Mouse (Mus musculus) MEL (cell line): ENCODE results near the gene Icos. TPM values are rescaled to one million over a fixed set of nuclear protein-coding genes. Genes with fewer than 3 reads are reported as not detected.

Source experiments
- DNase-seq: peaks from one replicate; pipeline ENCODE4 v3.0.0; 2011; ENCODE audit warnings: low read depth, low spot score
- H3K27ac ChIP-seq: 2 replicates; pipeline ENCODE4 v1.5.1; 2012; ENCODE audit warnings: low read depth, mild to moderate bottlenecking, control low read depth, low read length, moderate library complexity; ENCODE audit not compliant: control insufficient read depth
- H3K27me3 ChIP-seq, 2 experiments: fragments of 150-350 bp in 1 of 2; sonication (generic) in 1 of 2; 2 replicates each; pipeline ENCODE4 v1.6.1; 2012; ENCODE audit warnings: low read length in 2 of 2, mild to moderate bottlenecking in 2 of 2, improper control_type of control experiment in 1 of 2, moderate library complexity in 1 of 2; ENCODE audit not compliant: insufficient read depth in 2 of 2, control insufficient read depth in 1 of 2
- H3K36me3 ChIP-seq, 2 experiments: 2 replicates each; pipeline ENCODE4 v1.6.1; 2012 to 2014; ENCODE audit warnings: low read length in 2 of 2, improper control_type of control experiment in 1 of 2, inconsistent platforms in 1 of 2, mild to moderate bottlenecking in 1 of 2; ENCODE audit not compliant: insufficient read depth in 2 of 2, control insufficient read depth in 1 of 2
- H3K4me1 ChIP-seq, 2 experiments: fragments of 150-350 bp in 1 of 2; sonication (generic) in 1 of 2; 2 replicates each; pipeline ENCODE4 v1.6.1; 2012; ENCODE audit warnings: low read length in 2 of 2, improper control_type of control experiment in 1 of 2, mild to moderate bottlenecking in 1 of 2; ENCODE audit not compliant: insufficient read depth in 2 of 2, control insufficient read depth in 1 of 2
- H3K4me3 ChIP-seq, 2 experiments: fragments of 150-350 bp in 1 of 2; sonication (generic) in 1 of 2; 2 replicates each; pipeline ENCODE4 v1.5.1; 2012; ENCODE audit warnings: low read depth in 2 of 2, low read length in 2 of 2, mild to moderate bottlenecking in 2 of 2, moderate library complexity in 2 of 2, control low read depth in 1 of 2, improper control_type of control experiment in 1 of 2; ENCODE audit not compliant: control insufficient read depth in 1 of 2, insufficient read depth in 1 of 2
- H3K79me2 ChIP-seq: 2 replicates; pipeline ENCODE4 v1.6.1; 2012; ENCODE audit warnings: mild to moderate bottlenecking, low read length, moderate library complexity; ENCODE audit not compliant: control insufficient read depth, poor library complexity, insufficient read depth
- H3K9ac ChIP-seq: 2 replicates; pipeline ENCODE4 v1.6.1; 2012; ENCODE audit warnings: low read depth, mild to moderate bottlenecking, control low read depth, low read length, moderate library complexity; ENCODE audit not compliant: control insufficient read depth, poor library complexity, severe bottlenecking
- H3K9me3 ChIP-seq: fragments of 150-350 bp; sonication (generic); replicated peaks from 2 replicates; pipeline ENCODE4 v1.6.1; 2012; ENCODE audit warnings: mild to moderate bottlenecking, low read length, improper control_type of control experiment, moderate library complexity; ENCODE audit not compliant: insufficient read depth
- E2F4 ChIP-seq: IDR thresholded peaks from 2 replicates; pipeline ENCODE4 v1.6.1; 2011; ENCODE audit warnings: low read depth, low read length, improper control_type of control experiment, borderline replicate concordance
- ELF1 ChIP-seq: IDR thresholded peaks from 2 replicates; pipeline ENCODE4 v1.6.1; 2014; ENCODE audit warnings: low read depth, mild to moderate bottlenecking, inconsistent platforms, low read length, improper control_type of control experiment, moderate library complexity
- EP300 ChIP-seq, 2 experiments: IDR thresholded peaks; 2 replicates each; pipeline ENCODE4 v1.6.1; 2011; ENCODE audit warnings: improper control_type of control experiment in 2 of 2, low read length in 2 of 2, low read depth in 1 of 2, mild to moderate bottlenecking in 1 of 2
- ETS1 ChIP-seq: IDR thresholded peaks from 2 replicates; pipeline ENCODE4 v1.6.1; 2012; ENCODE audit warnings: low read depth, mild to moderate bottlenecking, inconsistent platforms, low read length, improper control_type of control experiment, moderate library complexity
- GATA1 ChIP-seq: IDR thresholded peaks from 2 replicates; pipeline ENCODE4 v1.6.1; 2011; ENCODE audit warnings: low read depth, low read length, improper control_type of control experiment
- HCFC1 ChIP-seq: IDR thresholded peaks from 2 replicates; pipeline ENCODE4 v1.6.1; 2012; ENCODE audit warnings: low read depth, mild to moderate bottlenecking, inconsistent platforms, low read length, improper control_type of control experiment, moderate library complexity
- KAT2A ChIP-seq: conservative IDR thresholded peaks from 2 replicates; pipeline ENCODE4 v1.6.1; 2012; ENCODE audit warnings: low read depth, low read length, improper control_type of control experiment, inconsistent platforms
- MAFK ChIP-seq: IDR thresholded peaks from 2 replicates; pipeline ENCODE4 v1.6.1; 2011; ENCODE audit warnings: low read depth, mild to moderate bottlenecking, low read length, improper control_type of control experiment, borderline replicate concordance
- MAZ ChIP-seq: IDR thresholded peaks from 2 replicates; pipeline ENCODE4 v1.6.1; 2012; ENCODE audit warnings: low read depth, mild to moderate bottlenecking, inconsistent platforms, low read length, improper control_type of control experiment
- MYC ChIP-seq: IDR thresholded peaks from 2 replicates; pipeline ENCODE4 v1.6.1; 2011; ENCODE audit warnings: low read depth, mild to moderate bottlenecking, low read length, improper control_type of control experiment, moderate library complexity
- POLR2A ChIP-seq, 2 experiments: IDR thresholded peaks; 2 replicates each; pipeline ENCODE4 v1.6.1; 2011 to 2012; ENCODE audit warnings: low read length in 2 of 2, mild to moderate bottlenecking in 2 of 2, control low read depth in 1 of 2, improper control_type of control experiment in 1 of 2, low read depth in 1 of 2, moderate library complexity in 1 of 2; ENCODE audit not compliant: control insufficient read depth in 1 of 2, insufficient read depth in 1 of 2, poor library complexity in 1 of 2
- POLR2AphosphoS2 ChIP-seq: IDR thresholded peaks from 2 replicates; pipeline ENCODE4 v1.6.1; 2011; ENCODE audit warnings: low read length, improper control_type of control experiment
- POLR2AphosphoS5 ChIP-seq: IDR thresholded peaks from 2 replicates; pipeline ENCODE4 v1.6.1; 2012; ENCODE audit warnings: low read depth, borderline replicate concordance, mild to moderate bottlenecking, inconsistent platforms, low read length, moderate library complexity, mixed read lengths
- RAD21 ChIP-seq: IDR thresholded peaks from 2 replicates; pipeline ENCODE4 v1.6.1; 2011; ENCODE audit warnings: mild to moderate bottlenecking, low read depth, low read length, improper control_type of control experiment
- RCOR1 ChIP-seq: IDR thresholded peaks from 2 replicates; pipeline ENCODE4 v1.6.1; 2012; ENCODE audit warnings: low read depth, mild to moderate bottlenecking, inconsistent platforms, low read length, improper control_type of control experiment
- SMC3 ChIP-seq: IDR thresholded peaks from 2 replicates; pipeline ENCODE4 v1.6.1; 2011; ENCODE audit warnings: low read depth, low read length, improper control_type of control experiment
- TCF12 ChIP-seq: IDR thresholded peaks from 2 replicates; pipeline ENCODE4 v1.6.1; 2014; ENCODE audit warnings: low read depth, mild to moderate bottlenecking, inconsistent platforms, low read length, improper control_type of control experiment, moderate library complexity
- UBTF ChIP-seq: IDR thresholded peaks from 2 replicates; pipeline ENCODE4 v1.6.1; 2012; ENCODE audit warnings: low read depth, mild to moderate bottlenecking, inconsistent platforms, low read length, improper control_type of control experiment, moderate library complexity, borderline replicate concordance; ENCODE audit not compliant: insufficient read depth
- USF1 ChIP-seq: IDR thresholded peaks from 2 replicates; pipeline ENCODE4 v1.6.1; 2014; ENCODE audit warnings: low read depth, mild to moderate bottlenecking, inconsistent platforms, low read length, improper control_type of control experiment, moderate library complexity
- ZC3H11A ChIP-seq: IDR thresholded peaks from 2 replicates; pipeline ENCODE4 v1.6.1; 2012; ENCODE audit warnings: low read depth, mild to moderate bottlenecking, inconsistent platforms, low read length, improper control_type of control experiment
- ZMIZ1 ChIP-seq: IDR thresholded peaks from 2 replicates; pipeline ENCODE4 v1.6.1; 2012; ENCODE audit warnings: low read depth, mild to moderate bottlenecking, inconsistent platforms, low read length, improper control_type of control experiment, moderate library complexity
- ZNF384 ChIP-seq: IDR thresholded peaks from 2 replicates; pipeline ENCODE4 v1.6.1; 2012; ENCODE audit warnings: low read depth, mild to moderate bottlenecking, inconsistent platforms, low read length, improper control_type of control experiment
- polyA plus RNA-seq, 2 experiments: library from polyadenylated mRNA; stranded (reverse) in 1 of 2; unstranded in 1 of 2; fragments of >175 nt in 1 of 2; fragments of >200 nt in 1 of 2; gene quantifications; 2 replicates each; pipeline versions ENCODE4 v1.2.1 to v1.2.4; 2012; ENCODE audit warnings: low replicate concordance in 2 of 2, low read depth in 1 of 2; ENCODE audit not compliant: insufficient read length in 2 of 2, insufficient read depth in 1 of 2, missing spikeins in 1 of 2
- total RNA-seq: library from RNA; depleted of rRNA; stranded (reverse); fragments of 300-350 nt; gene quantifications from 2 replicates; pipeline ENCODE4 v1.2.3, GENCODE M21; 2012

Icos gene
- total and polyA plus RNA-seq, 3 experiments, result not detected

GRCm38 (mm10) chr1:61029919-61030318, 52.2 kb downstream of the Icos start:
- no peak overlapping the region for H3K27ac ChIP-seq
- no peaks in the 10 kb centered on the region for H3K9me3 ChIP-seq
- H3K9ac ChIP-seq, result no peak overlapping the region
- no peak for DNase-seq
- no peaks in the 10 kb centered on the region for H3K27me3 ChIP-seq
- H3K36me3 ChIP-seq, result no peaks in the 10 kb centered on the region
- no peaks in the 10 kb centered on the region for H3K79me2 ChIP-seq
- H3K4me3 ChIP-seq, result no peak overlapping the region
- TF ChIP-seq SMC3, result no peak
- no peak for TF ChIP-seq RCOR1
- TF ChIP-seq UBTF, result no peak
- TF ChIP-seq RAD21, result no peak
- TF ChIP-seq USF1, result no peak
- no peak for TF ChIP-seq ZMIZ1
- TF ChIP-seq EP300 (IDR thresholded peaks at IDR 0.05; ENCODE audit: low read depth in 1 of 2, low read length in 2 of 2), result no peak
- TF ChIP-seq POLR2AphosphoS5, result no peak
- no peak for TF ChIP-seq E2F4
- no peak for TF ChIP-seq HCFC1
- TF ChIP-seq MAZ, result no peak
- no peaks in the 10 kb centered on the region for H3K4me1 ChIP-seq

- no peak overlapping the region for H3K9ac ChIP-seq
- H3K36me3 ChIP-seq, result no peaks in the 10 kb centered on the region
- no peaks in the 10 kb centered on the region for H3K79me2 ChIP-seq
- no peak for DNase-seq
- TF ChIP-seq MAFK (no peak), RAD21 (no peak), TCF12 (no peak), ZNF384 (no peak), ZMIZ1 (no peak), E2F4 (no peak), KAT2A (no peak), MAZ (no peak), HCFC1 (no peak), ELF1 (no peak), ETS1 (no peak), SMC3 (no peak), ZC3H11A (no peak), RCOR1 (no peak), POLR2A (IDR thresholded peaks at IDR 0.05; ENCODE audit: control insufficient read depth in 1 of 2, insufficient read depth in 1 of 2, low read depth in 1 of 2, low read length in 2 of 2, poor library complexity in 1 of 2) (no peak), MYC (no peak), POLR2AphosphoS2 (no peak), POLR2AphosphoS5 (no peak), GATA1 (no peak)
- H3K9me3 ChIP-seq, result no peaks in the 10 kb centered on the region
- no peak overlapping the region for H3K27ac ChIP-seq
- no peaks in the 10 kb centered on the region for H3K4me1 ChIP-seq
- H3K27me3 ChIP-seq, result no peaks in the 10 kb centered on the region
- H3K4me3 ChIP-seq, result no peak overlapping the region
These were observed 52.8 kb downstream of the Icos start for GRCm38 (mm10) chr1:61030532-61030931.
